Mouse (Mus musculus): ENCODE measurements around the gene Bpifb5. TPM values are rescaled to one million over a fixed set of nuclear protein-coding genes. Genes with fewer than 3 reads are reported as not detected.

The Bpifb5 gene
- polyA plus RNA-seq, 1 experiment from 2014 or later: not detected

GRCm38 (mm10) chr2:154197036-154197435, 26.5 kb upstream of the Bpifb5 start:
- Histone ChIP-seq H3K9me3 (replicated peaks) (no peaks in the 10 kb centered on the region), H3K4me1 (replicated peaks) (no peaks in the 10 kb centered on the region), H3K36me3 (replicated peaks) (no peaks in the 10 kb centered on the region), H3K27me3 (no peaks in the 10 kb centered on the region), H3K27ac (replicated peaks) (no peak overlapping the region), H3K9ac (no peak overlapping the region), H3K4me2 (no peak overlapping the region), H3K4me3 (replicated peaks) (no peak overlapping the region)
- no peak for ATAC-seq (ENCODE audit: insufficient read depth)
- 65% methylated on average over 9 of the region's 9 CpGs for WGBS (ENCODE audit: insufficient replicate concordance)

GRCm38 (mm10) chr2:154204630-154205029, 18.9 kb upstream of the Bpifb5 start:
- no peak overlapping the region for H3K27ac ChIP-seq (replicated peaks)
- H3K4me3 ChIP-seq (replicated peaks): no peak overlapping the region
- H3K36me3 ChIP-seq (replicated peaks): no peaks in the 10 kb centered on the region
- H3K4me2 ChIP-seq: no peak overlapping the region
- WGBS (ENCODE audit: insufficient replicate concordance): 63% methylated on average over 4 of the region's 4 CpGs
- no peak overlapping the region for H3K9ac ChIP-seq
- no peak for ATAC-seq (ENCODE audit: insufficient read depth)
- no peaks in the 10 kb centered on the region for H3K27me3 ChIP-seq
- no peaks in the 10 kb centered on the region for H3K9me3 ChIP-seq (replicated peaks)
- no peaks in the 10 kb centered on the region for H3K4me1 ChIP-seq (replicated peaks)

GRCm38 (mm10) chr2:154206908-154207307, 16.6 kb upstream of the Bpifb5 start:
- no peak overlapping the region for H3K27ac ChIP-seq (replicated peaks)
- H3K36me3 ChIP-seq (replicated peaks): no peaks in the 10 kb centered on the region
- no peaks in the 10 kb centered on the region for H3K4me1 ChIP-seq (replicated peaks)
- no peaks in the 10 kb centered on the region for H3K27me3 ChIP-seq
- no peak overlapping the region for H3K9ac ChIP-seq
- H3K4me2 ChIP-seq: no peak overlapping the region
- 51% methylated on average over 7 of the region's 7 CpGs for WGBS (ENCODE audit: insufficient replicate concordance)
- no peaks in the 10 kb centered on the region for H3K9me3 ChIP-seq (replicated peaks)
- ATAC-seq (ENCODE audit: insufficient read depth): no peak
- no peak overlapping the region for H3K4me3 ChIP-seq (replicated peaks)

GRCm38 (mm10) chr2:154209112-154209511, 14.4 kb upstream of the Bpifb5 start:
- no peaks in the 10 kb centered on the region for H3K9me3 ChIP-seq (replicated peaks)
- no peak overlapping the region for H3K4me2 ChIP-seq
- ATAC-seq (ENCODE audit: insufficient read depth): no peak
- no peak overlapping the region for H3K4me3 ChIP-seq (replicated peaks)
- no peaks in the 10 kb centered on the region for H3K27me3 ChIP-seq
- H3K27ac ChIP-seq (replicated peaks): no peak overlapping the region
- WGBS (ENCODE audit: insufficient replicate concordance): 3% methylated on average over 3 of the region's 3 CpGs
- no peaks in the 10 kb centered on the region for H3K4me1 ChIP-seq (replicated peaks)
- H3K36me3 ChIP-seq (replicated peaks): no peaks in the 10 kb centered on the region
- no peak overlapping the region for H3K9ac ChIP-seq

- ATAC-seq (ENCODE audit: insufficient read depth): no peak
- Histone ChIP-seq H3K36me3 (replicated peaks) (no peaks in the 10 kb centered on the region), H3K4me1 (replicated peaks) (no peaks in the 10 kb centered on the region), H3K9me3 (replicated peaks) (no peaks in the 10 kb centered on the region), H3K9ac (no peak overlapping the region), H3K4me2 (no peak overlapping the region), H3K27ac (replicated peaks) (no peak overlapping the region), H3K27me3 (no peaks in the 10 kb centered on the region), H3K4me3 (replicated peaks) (no peak overlapping the region)
- 38% methylated on average over 1 of the region's 1 CpGs for WGBS (ENCODE audit: insufficient replicate concordance)
Measured at GRCm38 (mm10) chr2:154211121-154211520, 12.4 kb upstream of the Bpifb5 start.

- no peaks in the 10 kb centered on the region for H3K4me1 ChIP-seq (replicated peaks)
- no peak for ATAC-seq (ENCODE audit: insufficient read depth)
- WGBS (ENCODE audit: insufficient replicate concordance): 69% methylated on average over 4 of the region's 4 CpGs
Measured at GRCm38 (mm10) chr2:154211881-154212280, 11.7 kb upstream of the Bpifb5 start.

GRCm38 (mm10) chr2:154215191-154215590, 8.4 kb upstream of the Bpifb5 start:
- Histone ChIP-seq H3K4me3 (replicated peaks) (no peak overlapping the region), H3K36me3 (replicated peaks) (no peaks in the 10 kb centered on the region), H3K4me2 (no peak overlapping the region), H3K9ac (no peak overlapping the region), H3K4me1 (replicated peaks) (no peaks in the 10 kb centered on the region), H3K9me3 (replicated peaks) (no peaks in the 10 kb centered on the region), H3K27ac (replicated peaks) (no peak overlapping the region), H3K27me3 (no peaks in the 10 kb centered on the region)
- ATAC-seq (ENCODE audit: insufficient read depth): no peak
- WGBS (ENCODE audit: insufficient replicate concordance): 11% methylated on average over 5 of the region's 5 CpGs

More at GRCm38 (mm10) chr2:154211881-154212280, 11.7 kb upstream of the Bpifb5 start:
- Histone ChIP-seq H3K27me3 (no peaks in the 10 kb centered on the region), H3K9me3 (replicated peaks) (no peaks in the 10 kb centered on the region), H3K4me3 (replicated peaks) (no peak overlapping the region), H3K27ac (replicated peaks) (no peak overlapping the region), H3K9ac (no peak overlapping the region), H3K36me3 (replicated peaks) (no peaks in the 10 kb centered on the region), H3K4me2 (no peak overlapping the region)

GRCm38 (mm10) chr2:154219950-154220349, 3.6 kb upstream of the Bpifb5 start:
- H3K27me3 ChIP-seq: no peaks in the 10 kb centered on the region
- no peak overlapping the region for H3K27ac ChIP-seq (replicated peaks)
- ATAC-seq (ENCODE audit: insufficient read depth): no peak
- H3K4me3 ChIP-seq (replicated peaks): no peak overlapping the region
- no peak overlapping the region for H3K9ac ChIP-seq
- no peak overlapping the region for H3K4me2 ChIP-seq
- 51% methylated on average over 5 of the region's 5 CpGs for WGBS (ENCODE audit: insufficient replicate concordance)
- H3K36me3 ChIP-seq (replicated peaks): no peaks in the 10 kb centered on the region
- H3K9me3 ChIP-seq (replicated peaks): no peaks in the 10 kb centered on the region
- H3K4me1 ChIP-seq (replicated peaks): no peaks in the 10 kb centered on the region

- Histone ChIP-seq H3K4me2 (no peak overlapping the region), H3K27me3 (no peaks in the 10 kb centered on the region), H3K9me3 (replicated peaks) (no peaks in the 10 kb centered on the region), H3K4me1 (replicated peaks) (no peaks in the 10 kb centered on the region), H3K36me3 (replicated peaks) (no peaks in the 10 kb centered on the region), H3K9ac (no peak overlapping the region), H3K4me3 (replicated peaks) (no peak overlapping the region), H3K27ac (replicated peaks) (no peak overlapping the region)
- 42% methylated on average over 2 of the region's 2 CpGs for WGBS (ENCODE audit: insufficient replicate concordance)
- ATAC-seq (ENCODE audit: insufficient read depth): no peak
Measured at GRCm38 (mm10) chr2:154223917-154224273, 353 bp downstream of the Bpifb5 start.

GRCm38 (mm10) chr2:154226991-154227390, 3.4 kb downstream of the Bpifb5 start:
- Histone ChIP-seq H3K4me2 (no peak overlapping the region), H3K4me1 (replicated peaks) (no peaks in the 10 kb centered on the region), H3K36me3 (replicated peaks) (no peaks in the 10 kb centered on the region), H3K9me3 (replicated peaks) (no peaks in the 10 kb centered on the region), H3K27ac (replicated peaks) (no peak overlapping the region), H3K4me3 (replicated peaks) (no peak overlapping the region), H3K27me3 (no peaks in the 10 kb centered on the region), H3K9ac (no peak overlapping the region)
- no peak for ATAC-seq (ENCODE audit: insufficient read depth)
- 54% methylated on average over 4 of the region's 4 CpGs for WGBS (ENCODE audit: insufficient replicate concordance)

GRCm38 (mm10) chr2:154227830-154228229, 4.3 kb downstream of the Bpifb5 start:
- WGBS (ENCODE audit: insufficient replicate concordance): 61% methylated on average over 5 of the region's 5 CpGs
- Histone ChIP-seq H3K27ac (replicated peaks) (no peak overlapping the region), H3K27me3 (no peaks in the 10 kb centered on the region), H3K4me3 (replicated peaks) (no peak overlapping the region), H3K4me2 (no peak overlapping the region), H3K4me1 (replicated peaks) (no peaks in the 10 kb centered on the region), H3K9ac (no peak overlapping the region), H3K36me3 (replicated peaks) (no peaks in the 10 kb centered on the region), H3K9me3 (replicated peaks) (no peaks in the 10 kb centered on the region)
- no peak for ATAC-seq (ENCODE audit: insufficient read depth)

GRCm38 (mm10) chr2:154233426-154233825, 9.9 kb downstream of the Bpifb5 start:
- H3K4me1 ChIP-seq (replicated peaks): no peaks in the 10 kb centered on the region
- no peak for ATAC-seq (ENCODE audit: insufficient read depth)
- H3K4me3 ChIP-seq (replicated peaks): no peak overlapping the region
- H3K27me3 ChIP-seq: no peaks in the 10 kb centered on the region
- no peak overlapping the region for H3K4me2 ChIP-seq
- no peaks in the 10 kb centered on the region for H3K36me3 ChIP-seq (replicated peaks)
- H3K9me3 ChIP-seq (replicated peaks): no peaks in the 10 kb centered on the region
- 69% methylated on average over 6 of the region's 6 CpGs for WGBS (ENCODE audit: insufficient replicate concordance)
- H3K27ac ChIP-seq (replicated peaks): no peak overlapping the region
- H3K9ac ChIP-seq: no peak overlapping the region
